Mouse (Mus musculus): ENCODE measurements at regions not wholly inside any gene's neighbourhood (a gene's known extent, or its start where the extent isn't known, plus 50 kb on each side); places are given as distances from the start of the nearest gene placed in this dataset.

DNA sequence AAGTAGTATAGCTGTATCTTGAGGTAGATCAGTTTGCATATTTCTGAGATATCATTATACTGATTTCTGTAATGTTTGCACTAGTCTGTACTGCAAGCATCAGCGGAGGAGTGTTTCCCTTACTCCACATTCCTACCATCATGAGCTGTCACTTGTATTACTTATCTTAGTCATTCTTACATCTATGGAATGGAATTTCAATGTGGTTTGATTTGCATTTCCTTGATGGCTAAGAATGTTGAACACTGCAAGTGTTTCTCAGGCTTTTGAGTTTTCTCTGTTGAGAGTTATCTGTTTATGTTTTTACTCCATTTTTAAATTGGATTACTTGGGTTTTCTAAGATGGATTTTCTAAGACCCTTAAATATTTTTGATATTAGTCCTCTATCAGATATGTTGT, 725.8 kb downstream of the Car8 start:
- Histone ChIP-seq H3K4me3 (ENCODE audit: low read length) (no peak overlapping the region), H3K9me3 (ENCODE audit: control insufficient read depth, low read length) (no peaks in the 10 kb centered on the region), H3K9ac (ENCODE audit: low read depth, low read length) (no peak overlapping the region), H3K27ac (ENCODE audit: low read length) (no peak overlapping the region), H3K4me1 (ENCODE audit: control insufficient read depth, insufficient read depth, low read length) (no peaks in the 10 kb centered on the region), H3K36me3 (ENCODE audit: control insufficient read depth, insufficient read depth, low read length) (no peaks in the 10 kb centered on the region), H3K4me2 (ENCODE audit: low read depth, low read length) (no peak overlapping the region), H3K27me3 (replicated peaks; ENCODE audit: control insufficient read depth, insufficient read depth, low read length) (no peaks in the 10 kb centered on the region)
- WGBS = 78% methylated on average over 1 of the region's 1 CpGs
- ATAC-seq = no peak

DNA sequence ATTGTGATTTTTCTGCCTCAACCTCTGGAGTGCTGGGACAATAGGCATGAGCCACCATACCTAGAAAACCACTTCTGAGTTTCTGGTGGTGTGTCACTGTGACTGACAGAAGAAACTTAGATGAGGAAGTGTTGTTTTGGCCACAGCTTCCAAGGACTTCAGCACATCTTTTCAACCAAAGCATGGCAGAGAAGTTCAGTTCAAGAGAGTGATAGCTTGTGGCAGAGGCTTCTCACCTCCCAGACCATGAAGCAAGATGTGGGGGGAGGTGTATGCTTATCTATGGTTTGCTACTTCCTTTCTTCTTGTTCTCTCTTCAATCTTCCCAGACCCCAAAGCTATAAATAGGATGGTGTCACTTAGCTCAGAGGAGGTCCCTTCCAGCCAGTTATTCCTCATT, 753.3 kb downstream of the Car8 start:
- Histone ChIP-seq H3K4me3 (ENCODE audit: low read length) (no peak overlapping the region), H3K9me3 (ENCODE audit: control insufficient read depth, low read length) (no peaks in the 10 kb centered on the region), H3K9ac (ENCODE audit: low read depth, low read length) (no peak overlapping the region), H3K27me3 (replicated peaks; ENCODE audit: control insufficient read depth, insufficient read depth, low read length) (no peaks in the 10 kb centered on the region), H3K4me1 (ENCODE audit: control insufficient read depth, insufficient read depth, low read length) (no peaks in the 10 kb centered on the region), H3K4me2 (ENCODE audit: low read depth, low read length) (no peak overlapping the region), H3K27ac (ENCODE audit: low read length) (no peak overlapping the region), H3K36me3 (ENCODE audit: control insufficient read depth, insufficient read depth, low read length) (no peaks in the 10 kb centered on the region)
- no peak for ATAC-seq

DNA sequence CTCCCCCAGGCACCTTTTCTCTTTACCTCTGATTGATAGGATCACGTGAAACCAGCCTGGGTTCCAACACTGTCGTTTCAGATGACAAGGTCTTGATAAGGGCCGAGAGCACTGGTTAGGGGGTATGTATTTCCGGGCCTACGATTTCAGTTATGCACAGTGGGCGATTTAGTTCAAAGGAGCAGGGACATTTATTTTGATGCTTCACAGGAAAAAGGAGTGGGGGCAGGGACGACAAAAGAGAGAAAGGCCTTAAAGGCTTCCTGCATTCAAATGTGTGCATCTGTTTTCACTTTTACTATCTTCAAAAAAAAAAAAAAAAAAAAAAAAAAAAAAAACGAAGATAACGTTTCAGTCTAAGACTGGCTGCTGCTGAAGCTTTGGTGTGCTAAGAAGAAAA, 783.7 kb downstream of the Car8 start:
- 32% methylated on average over 9 of the region's 9 CpGs for WGBS
- H3K27ac ChIP-seq (ENCODE audit: low read length) = no peak overlapping the region
- H3K36me3 ChIP-seq (ENCODE audit: control insufficient read depth, insufficient read depth, low read length) = no peaks in the 10 kb centered on the region
- 0 out of 2 replicates have a peak, but pooled peaks cover 2% of the 10 kb centered on the region for H3K4me1 ChIP-seq (ENCODE audit: control insufficient read depth, insufficient read depth, low read length)
- H3K9me3 ChIP-seq (ENCODE audit: control insufficient read depth, low read length) = no peaks in the 10 kb centered on the region
- H3K4me3 ChIP-seq (ENCODE audit: low read length) = no peak overlapping the region
- no peak for ATAC-seq
- H3K9ac ChIP-seq (ENCODE audit: low read depth, low read length) = no peak overlapping the region
- H3K4me2 ChIP-seq (ENCODE audit: low read depth, low read length) = peak overlapping the region; percentile 12; the same call in 1 of the 2 replicates
- H3K27me3 ChIP-seq (replicated peaks; ENCODE audit: control insufficient read depth, insufficient read depth, low read length) = no peaks in the 10 kb centered on the region

DNA sequence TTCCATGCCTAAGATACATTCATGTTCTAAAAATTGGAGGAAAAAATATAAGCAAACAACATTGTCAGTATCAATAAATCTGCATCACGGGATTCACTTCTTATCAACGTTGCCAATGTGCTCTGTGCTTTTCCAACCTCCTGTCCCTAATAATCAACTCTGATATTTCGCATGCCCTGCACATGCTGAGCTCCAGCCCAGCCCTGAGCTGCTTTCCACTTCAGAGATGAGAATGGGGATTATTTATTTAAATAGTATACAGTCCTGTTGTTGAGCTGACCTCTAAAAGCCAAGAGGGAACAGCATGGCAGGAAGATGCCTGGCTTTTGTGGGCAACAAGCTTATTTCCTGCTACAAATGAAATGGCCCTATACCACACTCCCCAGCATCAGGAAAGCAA, 786.2 kb downstream of the Car8 start:
- Histone ChIP-seq H3K4me2 (ENCODE audit: low read depth, low read length) (no peak overlapping the region), H3K36me3 (ENCODE audit: control insufficient read depth, insufficient read depth, low read length) (no peaks in the 10 kb centered on the region), H3K27ac (ENCODE audit: low read length) (no peak overlapping the region), H3K4me3 (ENCODE audit: low read length) (no peak overlapping the region), H3K4me1 (ENCODE audit: control insufficient read depth, insufficient read depth, low read length) (0 out of 2 replicates have a peak, but pooled peaks cover 2% of the 10 kb centered on the region), H3K27me3 (replicated peaks; ENCODE audit: control insufficient read depth, insufficient read depth, low read length) (no peaks in the 10 kb centered on the region), H3K9me3 (ENCODE audit: control insufficient read depth, low read length) (no peaks in the 10 kb centered on the region), H3K9ac (ENCODE audit: low read depth, low read length) (no peak overlapping the region)
- 59% methylated on average over 3 of the region's 3 CpGs for WGBS
- ATAC-seq = no peak

DNA sequence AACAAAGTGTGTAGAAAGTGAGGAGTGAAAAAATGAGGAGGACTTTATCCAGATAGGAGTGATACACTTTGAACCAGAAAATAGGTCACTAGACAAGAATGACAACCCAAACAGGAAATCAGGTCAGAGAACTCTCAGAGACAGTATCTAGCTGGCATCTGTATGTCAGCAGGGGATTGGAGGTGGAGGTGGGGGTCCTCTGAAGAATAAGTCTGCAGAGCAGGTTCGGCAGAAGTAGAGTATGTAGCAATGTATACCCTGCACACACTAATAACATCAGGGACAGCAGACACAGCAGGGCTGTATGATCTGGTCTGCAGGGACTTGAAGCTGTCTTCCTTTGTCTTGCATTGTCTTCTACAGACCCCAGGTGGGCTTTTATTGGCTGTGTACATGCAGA, 787.9 kb downstream of the Car8 start:
- H3K9me3 ChIP-seq (ENCODE audit: control insufficient read depth, low read length) = no peaks in the 10 kb centered on the region
- no peaks in the 10 kb centered on the region for H3K27me3 ChIP-seq (replicated peaks; ENCODE audit: control insufficient read depth, insufficient read depth, low read length)
- WGBS = 75% methylated on average over 1 of the region's 1 CpGs
- H3K9ac ChIP-seq (ENCODE audit: low read depth, low read length) = no peak overlapping the region
- no peak for ATAC-seq
- 0 out of 2 replicates have a peak, but pooled peaks cover 2% of the 10 kb centered on the region for H3K4me1 ChIP-seq (ENCODE audit: control insufficient read depth, insufficient read depth, low read length)
- H3K27ac ChIP-seq (ENCODE audit: low read length) = no peak overlapping the region
- H3K4me2 ChIP-seq (ENCODE audit: low read depth, low read length) = no peak overlapping the region
- no peak overlapping the region for H3K4me3 ChIP-seq (ENCODE audit: low read length)
- no peaks in the 10 kb centered on the region for H3K36me3 ChIP-seq (ENCODE audit: control insufficient read depth, insufficient read depth, low read length)

DNA sequence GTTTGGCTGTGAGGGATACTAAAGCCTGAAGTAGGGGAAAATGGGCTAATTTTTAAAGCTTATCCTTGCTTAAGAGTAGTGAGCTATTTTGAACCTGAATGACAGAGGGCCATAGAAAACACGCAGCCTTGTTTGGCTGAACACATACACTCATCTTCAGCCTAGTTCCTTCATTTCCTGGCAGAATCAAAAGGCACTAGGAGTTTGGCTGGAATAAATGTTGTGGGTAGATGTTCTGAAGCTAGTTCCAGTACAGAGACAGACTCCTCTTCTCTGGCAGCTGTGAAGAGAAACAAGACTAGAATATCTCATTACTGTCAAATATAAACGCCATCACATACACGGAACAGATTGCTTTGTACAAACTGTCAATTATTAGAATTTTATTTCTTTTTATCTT, 809.5 kb downstream of the Car8 start:
- H3K4me3 ChIP-seq (ENCODE audit: low read length) = no peak overlapping the region
- H3K4me1 ChIP-seq (ENCODE audit: control insufficient read depth, insufficient read depth, low read length) = no peaks in the 10 kb centered on the region
- H3K9ac ChIP-seq (ENCODE audit: low read depth, low read length) = no peak overlapping the region
- no peak overlapping the region for H3K27ac ChIP-seq (ENCODE audit: low read length)
- no peaks in the 10 kb centered on the region for H3K9me3 ChIP-seq (ENCODE audit: control insufficient read depth, low read length)
- no peak overlapping the region for H3K4me2 ChIP-seq (ENCODE audit: low read depth, low read length)
- no peak for ATAC-seq
- 79% methylated on average over 3 of the region's 3 CpGs for WGBS
- no peaks in the 10 kb centered on the region for H3K36me3 ChIP-seq (ENCODE audit: control insufficient read depth, insufficient read depth, low read length)
- H3K27me3 ChIP-seq (replicated peaks; ENCODE audit: control insufficient read depth, insufficient read depth, low read length) = no peaks in the 10 kb centered on the region

DNA sequence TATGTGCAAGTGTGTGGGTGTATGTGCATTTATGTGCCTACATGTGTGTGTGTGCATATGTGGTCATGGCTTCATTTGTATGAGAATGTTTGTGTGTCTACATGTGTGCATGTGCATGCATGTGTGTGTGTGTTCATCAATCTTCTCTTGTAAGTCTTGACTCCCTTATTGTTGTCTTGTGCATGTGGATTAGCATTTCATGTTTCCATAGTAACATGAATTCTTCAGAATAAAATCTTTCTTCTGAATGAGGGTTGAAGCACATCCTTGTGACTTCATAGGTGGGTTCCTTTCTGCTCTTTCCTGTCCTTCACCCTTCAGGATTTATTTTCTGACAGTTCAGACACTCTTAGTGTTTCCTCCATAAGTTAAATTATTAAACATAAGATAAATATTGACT, 814.8 kb downstream of the Car8 start:
- no peaks in the 10 kb centered on the region for H3K9me3 ChIP-seq (ENCODE audit: control insufficient read depth, low read length)
- no peak for ATAC-seq
- no peak overlapping the region for H3K27ac ChIP-seq (ENCODE audit: low read length)
- H3K4me1 ChIP-seq (ENCODE audit: control insufficient read depth, insufficient read depth, low read length) = no peaks in the 10 kb centered on the region
- no peak overlapping the region for H3K4me2 ChIP-seq (ENCODE audit: low read depth, low read length)
- no peak overlapping the region for H3K4me3 ChIP-seq (ENCODE audit: low read length)
- no peaks in the 10 kb centered on the region for H3K27me3 ChIP-seq (replicated peaks; ENCODE audit: control insufficient read depth, insufficient read depth, low read length)
- no peak overlapping the region for H3K9ac ChIP-seq (ENCODE audit: low read depth, low read length)
- no peaks in the 10 kb centered on the region for H3K36me3 ChIP-seq (ENCODE audit: control insufficient read depth, insufficient read depth, low read length)

DNA sequence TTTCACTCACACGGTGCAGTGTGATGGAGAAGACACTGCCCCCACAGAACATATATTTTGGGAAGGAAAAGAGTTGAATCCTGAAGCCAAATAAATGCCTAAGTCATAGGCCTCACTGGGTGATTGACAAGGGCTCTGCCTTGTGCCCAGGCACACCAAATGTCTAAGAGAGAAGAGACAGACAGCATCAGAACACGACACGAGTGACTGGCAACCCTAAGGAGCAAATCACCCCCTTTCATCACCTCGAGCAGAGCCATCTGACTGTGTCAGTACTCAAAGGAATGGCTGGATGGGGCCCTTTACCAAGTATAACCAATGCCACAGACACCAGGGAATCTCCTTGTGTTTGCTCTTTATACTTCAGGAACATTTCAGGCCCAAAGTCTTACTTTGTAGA, 815.6 kb downstream of the Car8 start:
- Histone ChIP-seq H3K4me2 (ENCODE audit: low read depth, low read length) (no peak overlapping the region), H3K9ac (ENCODE audit: low read depth, low read length) (no peak overlapping the region), H3K9me3 (ENCODE audit: control insufficient read depth, low read length) (no peaks in the 10 kb centered on the region), H3K27ac (ENCODE audit: low read length) (no peak overlapping the region), H3K36me3 (ENCODE audit: control insufficient read depth, insufficient read depth, low read length) (no peaks in the 10 kb centered on the region), H3K27me3 (replicated peaks; ENCODE audit: control insufficient read depth, insufficient read depth, low read length) (no peaks in the 10 kb centered on the region), H3K4me3 (ENCODE audit: low read length) (no peak overlapping the region), H3K4me1 (ENCODE audit: control insufficient read depth, insufficient read depth, low read length) (no peaks in the 10 kb centered on the region)
- no peak for ATAC-seq
- 78% methylated on average over 4 of the region's 4 CpGs for WGBS

DNA sequence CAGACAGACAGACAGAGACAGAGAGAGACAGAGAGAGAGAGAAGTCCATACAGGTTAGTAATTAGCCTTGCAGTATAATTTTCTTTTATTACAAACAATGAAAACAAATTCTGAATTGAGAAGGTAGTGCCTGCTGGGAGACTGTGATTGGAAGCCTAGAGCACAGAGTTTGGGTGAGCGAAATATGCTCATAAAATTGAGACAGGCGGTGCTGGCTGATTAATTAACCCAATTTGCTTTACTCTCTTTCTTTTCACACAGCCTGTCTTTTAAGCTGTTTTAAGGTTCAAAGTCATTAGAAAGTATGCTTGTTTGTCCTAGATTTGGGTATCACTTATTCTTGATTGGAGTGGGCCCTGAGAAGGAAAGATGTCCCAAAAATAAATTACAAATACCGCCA, 816.1 kb downstream of the Car8 start:
- no peak overlapping the region for H3K27ac ChIP-seq (ENCODE audit: low read length)
- no peaks in the 10 kb centered on the region for H3K36me3 ChIP-seq (ENCODE audit: control insufficient read depth, insufficient read depth, low read length)
- H3K4me1 ChIP-seq (ENCODE audit: control insufficient read depth, insufficient read depth, low read length) = no peaks in the 10 kb centered on the region
- H3K4me3 ChIP-seq (ENCODE audit: low read length) = no peak overlapping the region
- H3K9ac ChIP-seq (ENCODE audit: low read depth, low read length) = no peak overlapping the region
- ATAC-seq = no peak
- no peak overlapping the region for H3K4me2 ChIP-seq (ENCODE audit: low read depth, low read length)
- no peaks in the 10 kb centered on the region for H3K9me3 ChIP-seq (ENCODE audit: control insufficient read depth, low read length)
- no peaks in the 10 kb centered on the region for H3K27me3 ChIP-seq (replicated peaks; ENCODE audit: control insufficient read depth, insufficient read depth, low read length)
- 87% methylated on average over 3 of the region's 3 CpGs for whole genome bisulfite sequencing

DNA sequence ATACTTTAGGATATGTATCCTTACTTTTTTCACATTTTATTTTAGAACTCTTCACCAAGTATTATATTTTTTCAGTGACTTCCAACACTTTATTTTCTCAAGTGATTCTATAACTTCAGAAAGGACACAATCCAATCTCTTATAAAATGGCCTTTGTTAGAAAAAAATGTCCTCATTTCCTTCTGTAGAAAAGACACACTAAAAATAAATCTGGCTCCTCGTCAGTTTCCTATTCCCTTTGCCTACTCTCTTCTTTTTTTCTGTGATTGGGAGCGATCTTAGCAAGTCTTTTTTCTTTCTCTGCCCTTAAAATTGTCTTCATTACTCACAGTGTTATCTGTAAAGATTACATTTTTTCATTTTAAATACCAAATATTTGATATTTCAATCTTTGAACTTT, 824.5 kb downstream of the Car8 start:
- no peak overlapping the region for H3K27ac ChIP-seq (ENCODE audit: low read length)
- no peaks in the 10 kb centered on the region for H3K4me1 ChIP-seq (ENCODE audit: control insufficient read depth, insufficient read depth, low read length)
- H3K27me3 ChIP-seq (replicated peaks; ENCODE audit: control insufficient read depth, insufficient read depth, low read length) = no peaks in the 10 kb centered on the region
- no peak overlapping the region for H3K4me2 ChIP-seq (ENCODE audit: low read depth, low read length)
- WGBS = 70% methylated on average over 2 of the region's 2 CpGs
- H3K9ac ChIP-seq (ENCODE audit: low read depth, low read length) = no peak overlapping the region
- ATAC-seq = no peak
- no peak overlapping the region for H3K4me3 ChIP-seq (ENCODE audit: low read length)
- H3K9me3 ChIP-seq (ENCODE audit: control insufficient read depth, low read length) = no peaks in the 10 kb centered on the region
- no peaks in the 10 kb centered on the region for H3K36me3 ChIP-seq (ENCODE audit: control insufficient read depth, insufficient read depth, low read length)
